Comparison of ENCODE assay signal across 19 mouse cellular contexts in the genomic region with DNA sequence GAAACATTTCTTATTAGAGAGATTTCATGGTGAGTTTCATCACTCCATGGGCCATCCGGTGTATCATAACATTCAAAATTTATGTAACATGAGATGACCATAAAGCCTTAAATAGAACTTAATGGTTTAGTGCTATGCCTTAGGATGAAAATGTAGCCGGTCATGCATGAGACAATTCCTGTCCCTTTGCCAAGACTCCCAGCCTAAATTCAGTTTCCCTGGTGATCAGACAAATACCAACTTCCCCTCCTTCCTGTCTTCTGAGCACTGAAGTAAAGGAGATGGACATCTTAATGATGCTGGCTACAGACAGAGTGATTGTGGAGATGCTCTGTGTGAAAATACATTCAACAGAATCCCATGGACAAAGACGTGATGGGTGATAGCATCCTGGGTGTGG.
A peak's percentile ranks its signal among the peaks of the same experiment; 100 is the strongest.
DNase-seq lines count a peak whose midpoint lies in the region; ATAC-seq and TF ChIP-seq lines count a peak whose summit lies in the region.
"Had no signal": no experiment of that assay in that cellular context is flagged by ENCODE, and none has a peak within 500 bp of the region (broad histone marks: within the 10 kb centered on the region; RNA-seq: fewer than 3 reads in every experiment).

No protein-coding gene starts in this region.

- H3K36me3 ChIP-seq in hindbrain, postnatal 0 days (ENCODE audit: insufficient read depth, low read length): no peaks in the 10 kb centered on the region
- H3K36me3 ChIP-seq in hindbrain, embryonic 14.5 days (replicated peaks; ENCODE audit: control insufficient read depth, insufficient read depth): no peaks in the 10 kb centered on the region
- H3K36me3 ChIP-seq in midbrain, postnatal 0 days (ENCODE audit: insufficient read depth, low read length): no peaks in the 10 kb centered on the region
- H3K36me3 ChIP-seq in midbrain, embryonic 16.5 days (ENCODE audit: control insufficient read depth, insufficient read depth, low read length): no peaks in the 10 kb centered on the region
- H3K36me3 ChIP-seq: embryonic facial prominence, embryonic 15.5 days; heart, embryonic 13.5 days; hindbrain, embryonic 13.5 days had no signal

- WGBS in hindbrain, postnatal 0 days: 45% methylated on average over 3 of the region's 3 CpGs
- 63% methylated on average over 3 of the region's 3 CpGs for WGBS in hindbrain, embryonic 14.5 days
- 59% methylated on average over 3 of the region's 3 CpGs for WGBS in midbrain, postnatal 0 days
- 67% methylated on average over 3 of the region's 3 CpGs for WGBS in midbrain, embryonic 16.5 days

- ATAC-seq in hindbrain, postnatal 0 days: no peak
- ATAC-seq in hindbrain, embryonic 14.5 days (ENCODE audit: low FRiP score): no peak
- ATAC-seq in midbrain, postnatal 0 days (ENCODE audit: low FRiP score): no peak
- ATAC-seq in midbrain, embryonic 16.5 days: no peak
- no peak for ATAC-seq in CD4-positive, CD25-positive, alpha-beta regulatory T cell, adult 4 months
- ATAC-seq: forebrain, postnatal 0 days; intestine, embryonic 16.5 days had no signal

- H3K4me1 ChIP-seq in hindbrain, postnatal 0 days (ENCODE audit: insufficient read depth, low read length): no peaks in the 10 kb centered on the region
- H3K4me1 ChIP-seq in hindbrain, embryonic 14.5 days (replicated peaks; ENCODE audit: control insufficient read depth, insufficient read depth, low read length): no peaks in the 10 kb centered on the region
- no peaks in the 10 kb centered on the region for H3K4me1 ChIP-seq in midbrain, postnatal 0 days (ENCODE audit: insufficient read depth, low read length)
- H3K4me1 ChIP-seq in midbrain, embryonic 16.5 days (ENCODE audit: control insufficient read depth, insufficient read depth, low read length): no peaks in the 10 kb centered on the region
- H3K4me1 ChIP-seq: embryonic facial prominence, embryonic 15.5 days; heart, embryonic 13.5 days; hindbrain, embryonic 13.5 days had no signal

- H3K9me3 ChIP-seq in hindbrain, postnatal 0 days (ENCODE audit: low read length): no peaks in the 10 kb centered on the region; the same call in 1 of the 2 replicates
- no peaks in the 10 kb centered on the region for H3K9me3 ChIP-seq in hindbrain, embryonic 14.5 days (ENCODE audit: control insufficient read depth, low read length)
- no peaks in the 10 kb centered on the region for H3K9me3 ChIP-seq in midbrain, postnatal 0 days (ENCODE audit: low read length)
- no peaks in the 10 kb centered on the region for H3K9me3 ChIP-seq in midbrain, embryonic 16.5 days (replicated peaks; ENCODE audit: control insufficient read depth, low read length, poor library complexity, severe bottlenecking)
- H3K9me3 ChIP-seq: embryonic facial prominence, embryonic 15.5 days; heart, embryonic 13.5 days; hindbrain, embryonic 13.5 days had no signal

- TF ChIP-seq POLR2A in brain, embryonic 14.5 days (IDR thresholded peaks at IDR 0.05; ENCODE audit: borderline replicate concordance, extremely low read depth, insufficient read depth, insufficient read length, poor library complexity, severe bottlenecking): no peak

- H3K4me3 ChIP-seq in hindbrain, postnatal 0 days (ENCODE audit: low read length): no peak overlapping the region
- no peak overlapping the region for H3K4me3 ChIP-seq in hindbrain, embryonic 14.5 days (replicated peaks; ENCODE audit: low read length)
- H3K4me3 ChIP-seq in midbrain, postnatal 0 days (ENCODE audit: low read depth, low read length): no peak overlapping the region
- no peak overlapping the region for H3K4me3 ChIP-seq in midbrain, embryonic 16.5 days (ENCODE audit: low read depth, low read length)
- H3K4me3 ChIP-seq: embryonic facial prominence, embryonic 15.5 days; gastrocnemius, adult 2 months; heart, embryonic 13.5 days; hindbrain, embryonic 13.5 days had no signal

- DNase-seq in cerebellum, postnatal 14 days: peak; percentile 34 to 37
- no peak for DNase-seq in cerebellum, adult 18-20 months
- peak; percentile 36 for DNase-seq in hindbrain, postnatal 0 days (ENCODE audit: low spot score)
- no peak for DNase-seq in hindbrain, embryonic 14.5 days (ENCODE audit: low spot score)
- peak; percentile 42 for DNase-seq in midbrain, postnatal 0 days (ENCODE audit: low spot score)
- DNase-seq in brain, embryonic 14.5 days (ENCODE audit: low read depth): peak; percentile 49
- DNase-seq: adrenal gland, postnatal 14 days; cerebellum, adult 2 months; forebrain, postnatal 0 days; gastrocnemius, adult 2 months; gastrocnemius, postnatal 25 days; heart, postnatal 4 days; kidney, adult 8-10 months had no signal

- no peak overlapping the region for H3K27ac ChIP-seq in hindbrain, postnatal 0 days
- no peak overlapping the region for H3K27ac ChIP-seq in hindbrain, embryonic 14.5 days
- H3K27ac ChIP-seq in midbrain, postnatal 0 days (ENCODE audit: low read depth, low read length): no peak overlapping the region
- H3K27ac ChIP-seq in midbrain, embryonic 16.5 days (ENCODE audit: low read length): no peak overlapping the region
- H3K27ac ChIP-seq: embryonic facial prominence, embryonic 15.5 days; gastrocnemius, adult 2 months; heart, embryonic 13.5 days; hindbrain, embryonic 13.5 days had no signal

- no peak overlapping the region for H3K9ac ChIP-seq in hindbrain, postnatal 0 days (replicated peaks; ENCODE audit: low read length)
- H3K9ac ChIP-seq in hindbrain, embryonic 14.5 days: no peak overlapping the region
- no peak overlapping the region for H3K9ac ChIP-seq in midbrain, postnatal 0 days (replicated peaks; ENCODE audit: low read length, poor library complexity, severe bottlenecking)
- no peak overlapping the region for H3K9ac ChIP-seq in midbrain, embryonic 16.5 days (ENCODE audit: low read depth, low read length)
- H3K9ac ChIP-seq: embryonic facial prominence, embryonic 15.5 days; forebrain, postnatal 0 days; heart, embryonic 13.5 days; hindbrain, embryonic 13.5 days had no signal

- no peaks in the 10 kb centered on the region for H3K27me3 ChIP-seq in hindbrain, postnatal 0 days (ENCODE audit: insufficient read depth, low read length)
- H3K27me3 ChIP-seq in hindbrain, embryonic 14.5 days (ENCODE audit: control insufficient read depth, insufficient read depth, low read length): no peaks in the 10 kb centered on the region
- no peaks in the 10 kb centered on the region for H3K27me3 ChIP-seq in midbrain, postnatal 0 days (ENCODE audit: insufficient read depth, low read length)
- no peaks in the 10 kb centered on the region for H3K27me3 ChIP-seq in midbrain, embryonic 16.5 days (ENCODE audit: control insufficient read depth, insufficient read depth, low read depth, low read length)
- H3K27me3 ChIP-seq: embryonic facial prominence, embryonic 15.5 days; heart, embryonic 13.5 days; hindbrain, embryonic 13.5 days had no signal

- no peak for TF ChIP-seq CTCF in hindbrain, postnatal 0 days (IDR thresholded peaks at IDR 0.05; ENCODE audit: low read depth)
- no peak for TF ChIP-seq CTCF in midbrain, postnatal 0 days (IDR thresholded peaks at IDR 0.05)
- no peak for TF ChIP-seq CTCF in brain, embryonic 14.5 days (IDR thresholded peaks at IDR 0.05; ENCODE audit: borderline replicate concordance, extremely low read depth, insufficient read depth, insufficient read length)

- H3K4me2 ChIP-seq in hindbrain, postnatal 0 days (ENCODE audit: low read depth, low read length): no peak overlapping the region
- H3K4me2 ChIP-seq in hindbrain, embryonic 14.5 days (replicated peaks): no peak overlapping the region
- no peak overlapping the region for H3K4me2 ChIP-seq in midbrain, postnatal 0 days (ENCODE audit: low read depth, low read length, poor library complexity, severe bottlenecking)
- H3K4me2 ChIP-seq in midbrain, embryonic 16.5 days (ENCODE audit: low read length): no peak overlapping the region
- H3K4me2 ChIP-seq: embryonic facial prominence, embryonic 15.5 days; heart, embryonic 13.5 days; hindbrain, embryonic 13.5 days had no signal

Comparison
In these comparisons a context has a peak if more than half of its experiments do, and no peak if none do; other contexts are left out.
1. DNase-seq: peak in cerebellum, postnatal 14 days (2 of 2), hindbrain, postnatal 0 days (single experiment), midbrain, postnatal 0 days (single experiment) and brain, embryonic 14.5 days (single experiment); none in cerebellum, adult 18-20 months (0 of 2) and hindbrain, embryonic 14.5 days (single experiment).